Mouse (Mus musculus): ENCODE measurements at regions not wholly inside any gene's neighbourhood (a gene's known extent, or its start where the extent isn't known, plus 50 kb on each side); places are given as distances from the start of the nearest gene placed in this dataset.

GRCm38 (mm10) chr12:112235841-112236240 is 89.8 kb downstream of the Kif26a start:
- Histone ChIP-seq H3K4me3 (ENCODE audit: low read length) (no peak overlapping the region), H3K4me1 (replicated peaks; ENCODE audit: control insufficient read depth, insufficient read depth, low read length) (no peaks in the 10 kb centered on the region), H3K27me3 (ENCODE audit: control insufficient read depth, insufficient read depth, low read depth, low read length) (no peaks in the 10 kb centered on the region), H3K9ac (ENCODE audit: low read length) (no peak overlapping the region), H3K4me2 (ENCODE audit: low read depth, low read length) (no peak overlapping the region), H3K36me3 (ENCODE audit: control insufficient read depth, insufficient read depth, low read length) (no peaks in the 10 kb centered on the region), H3K9me3 (ENCODE audit: control insufficient read depth, low read length) (no peaks in the 10 kb centered on the region), H3K27ac (ENCODE audit: low read length) (no peak overlapping the region)
- ATAC-seq (ENCODE audit: low read depth): no peak
- 42% methylated on average over 4 of the region's 4 CpGs for WGBS

DNA sequence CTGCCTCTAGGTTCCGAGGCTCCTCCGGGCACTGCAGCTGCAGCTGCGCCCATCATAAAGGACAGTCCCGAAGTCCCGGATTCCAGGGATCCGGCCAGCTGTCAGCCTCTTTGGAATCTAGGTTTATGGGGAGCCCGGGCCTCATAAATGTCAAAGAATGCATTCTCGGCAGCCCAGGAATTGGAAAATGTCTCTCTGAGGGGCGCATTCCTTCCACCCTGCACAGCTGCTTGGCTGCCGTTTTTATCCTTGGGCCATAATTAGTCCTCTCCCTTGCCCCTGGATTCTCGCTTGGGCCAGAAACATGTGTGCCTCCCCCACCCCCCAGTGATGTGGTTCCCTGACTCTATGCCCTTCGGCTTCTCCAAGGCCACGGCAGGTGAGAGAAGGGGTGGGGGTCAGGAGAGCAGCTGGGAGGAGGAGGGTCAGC is 91.1 kb downstream of the Kif26a start:
- no peaks in the 10 kb centered on the region for H3K27me3 ChIP-seq (ENCODE audit: control insufficient read depth, insufficient read depth, low read depth, low read length)
- no peak overlapping the region for H3K27ac ChIP-seq (ENCODE audit: low read length)
- no peak overlapping the region for H3K4me3 ChIP-seq (ENCODE audit: low read length)
- H3K9me3 ChIP-seq (ENCODE audit: control insufficient read depth, low read length): no peaks in the 10 kb centered on the region
- H3K4me2 ChIP-seq (ENCODE audit: low read depth, low read length): no peak overlapping the region
- no peak for ATAC-seq (ENCODE audit: low read depth)
- no peaks in the 10 kb centered on the region for H3K36me3 ChIP-seq (ENCODE audit: control insufficient read depth, insufficient read depth, low read length)
- no peak overlapping the region for H3K9ac ChIP-seq (ENCODE audit: low read length)
- 46% methylated on average over 13 of the region's 13 CpGs for WGBS
- no peaks in the 10 kb centered on the region for H3K4me1 ChIP-seq (replicated peaks; ENCODE audit: control insufficient read depth, insufficient read depth, low read length)

DNA sequence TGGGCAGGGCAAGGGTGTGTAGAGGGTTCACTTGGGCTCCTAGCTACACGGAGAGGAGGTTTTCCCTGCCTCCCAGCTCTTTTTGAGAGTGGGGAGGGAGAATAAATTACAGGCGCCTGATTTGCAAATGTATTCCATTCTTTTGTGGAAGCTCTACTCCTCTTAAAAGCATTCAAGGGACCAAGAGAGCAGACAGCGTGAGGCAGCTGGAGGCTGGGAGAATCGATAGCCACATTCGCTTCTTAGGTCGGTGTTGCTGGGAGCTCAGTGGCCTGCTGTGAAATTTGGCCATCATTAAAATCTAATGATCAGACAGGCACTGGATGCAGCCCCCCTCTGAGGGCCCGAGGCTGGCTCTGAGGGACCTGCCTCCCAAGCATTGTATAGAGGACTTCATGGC is 92.8 kb downstream of the Kif26a start:
- Histone ChIP-seq H3K27ac (ENCODE audit: low read length) (no peak overlapping the region), H3K4me1 (replicated peaks; ENCODE audit: control insufficient read depth, insufficient read depth, low read length) (no peaks in the 10 kb centered on the region), H3K27me3 (ENCODE audit: control insufficient read depth, insufficient read depth, low read depth, low read length) (no peaks in the 10 kb centered on the region), H3K4me3 (ENCODE audit: low read length) (no peak overlapping the region), H3K9me3 (ENCODE audit: control insufficient read depth, low read length) (no peaks in the 10 kb centered on the region), H3K4me2 (ENCODE audit: low read depth, low read length) (no peak overlapping the region), H3K36me3 (ENCODE audit: control insufficient read depth, insufficient read depth, low read length) (no peaks in the 10 kb centered on the region), H3K9ac (ENCODE audit: low read length) (no peak overlapping the region)
- WGBS: 39% methylated on average over 7 of the region's 7 CpGs
- ATAC-seq (ENCODE audit: low read depth): no peak

DNA sequence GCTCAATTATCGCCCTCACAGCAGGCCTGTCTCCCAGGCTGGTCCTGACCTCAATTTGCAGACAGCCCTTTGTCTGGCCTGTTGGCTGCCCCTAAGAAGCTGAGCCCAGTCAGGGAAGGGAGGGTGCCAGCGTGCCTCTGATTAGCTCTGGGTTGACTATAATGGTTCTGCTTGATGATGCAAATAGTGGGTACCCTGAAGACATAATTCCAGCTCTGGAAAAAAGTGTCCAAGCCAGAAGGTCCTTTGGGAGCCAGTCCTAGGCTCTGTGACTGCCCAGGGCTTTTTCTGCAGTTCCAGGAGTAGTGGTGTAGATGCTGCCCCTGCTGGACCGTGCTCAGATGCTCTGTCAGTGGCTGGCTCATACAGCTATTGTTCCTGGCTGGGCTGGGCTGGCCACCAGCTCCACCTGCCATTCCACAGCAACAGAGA is 95.7 kb downstream of the Kif26a start:
- Histone ChIP-seq H3K9ac (ENCODE audit: low read length) (no peak overlapping the region), H3K4me1 (replicated peaks; ENCODE audit: control insufficient read depth, insufficient read depth, low read length) (no peaks in the 10 kb centered on the region), H3K27me3 (ENCODE audit: control insufficient read depth, insufficient read depth, low read depth, low read length) (no peaks in the 10 kb centered on the region), H3K9me3 (ENCODE audit: control insufficient read depth, low read length) (no peaks in the 10 kb centered on the region), H3K27ac (ENCODE audit: low read length) (no peak overlapping the region), H3K4me2 (ENCODE audit: low read depth, low read length) (no peak overlapping the region), H3K36me3 (ENCODE audit: control insufficient read depth, insufficient read depth, low read length) (no peaks in the 10 kb centered on the region), H3K4me3 (ENCODE audit: low read length) (no peak overlapping the region)
- 15% methylated on average over 3 of the region's 3 CpGs for WGBS
- no peak for ATAC-seq (ENCODE audit: low read depth)

DNA sequence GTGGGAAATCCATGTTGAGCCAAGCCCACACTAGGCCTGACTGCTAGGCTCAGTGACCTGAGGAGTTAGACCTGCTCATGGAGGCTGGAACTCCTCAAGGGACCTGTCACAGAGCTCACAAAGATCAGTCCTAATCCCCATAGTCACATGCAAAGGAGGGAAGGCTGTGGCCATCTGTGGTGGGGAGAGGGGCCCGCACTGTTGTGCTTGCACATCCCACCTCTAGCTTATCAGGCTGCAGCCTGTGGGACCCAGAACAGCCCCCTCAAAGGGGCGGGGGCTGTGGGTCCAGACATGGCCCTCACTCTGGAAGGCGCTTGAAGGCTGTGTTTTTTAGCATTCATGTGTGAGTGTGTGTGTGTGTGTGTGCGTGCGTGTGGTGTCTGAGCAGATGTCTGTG is 97.2 kb downstream of the Kif26a start:
- Histone ChIP-seq H3K27ac (ENCODE audit: low read length) (no peak overlapping the region), H3K9ac (ENCODE audit: low read length) (no peak overlapping the region), H3K4me1 (replicated peaks; ENCODE audit: control insufficient read depth, insufficient read depth, low read length) (no peaks in the 10 kb centered on the region), H3K9me3 (ENCODE audit: control insufficient read depth, low read length) (no peaks in the 10 kb centered on the region), H3K27me3 (ENCODE audit: control insufficient read depth, insufficient read depth, low read depth, low read length) (no peaks in the 10 kb centered on the region), H3K36me3 (ENCODE audit: control insufficient read depth, insufficient read depth, low read length) (no peaks in the 10 kb centered on the region), H3K4me3 (ENCODE audit: low read length) (no peak overlapping the region), H3K4me2 (ENCODE audit: low read depth, low read length) (no peak overlapping the region)
- 83% methylated on average over 5 of the region's 5 CpGs for WGBS
- ATAC-seq (ENCODE audit: low read depth): no peak

DNA sequence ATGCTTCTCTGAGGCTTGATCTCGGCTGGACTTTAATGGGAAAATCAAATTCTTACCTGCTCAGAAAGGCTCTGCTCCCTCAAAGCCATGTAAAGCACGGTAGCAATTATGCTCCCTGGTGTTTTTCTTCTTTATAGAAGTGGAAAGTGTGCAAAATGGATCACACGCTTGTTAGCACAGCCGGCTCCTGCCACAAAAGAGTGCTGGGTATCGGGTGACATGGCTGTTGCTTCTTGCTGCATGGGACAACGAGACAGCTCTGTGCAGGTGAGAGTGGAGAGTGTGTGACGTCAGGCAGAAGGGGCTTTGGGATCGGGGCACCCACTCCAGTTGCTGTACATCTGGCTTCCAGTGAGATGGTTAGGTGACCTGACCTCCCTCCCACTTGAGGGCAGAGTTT is 104.9 kb downstream of the Kif26a start:
- Histone ChIP-seq H3K36me3 (ENCODE audit: control insufficient read depth, insufficient read depth, low read length) (no peaks in the 10 kb centered on the region), H3K4me3 (ENCODE audit: low read length) (no peak overlapping the region), H3K4me2 (ENCODE audit: low read depth, low read length) (no peak overlapping the region), H3K9ac (ENCODE audit: low read length) (no peak overlapping the region), H3K9me3 (ENCODE audit: control insufficient read depth, low read length) (no peaks in the 10 kb centered on the region; the same call in 1 of the 2 replicates), H3K4me1 (replicated peaks; ENCODE audit: control insufficient read depth, insufficient read depth, low read length) (no peaks in the 10 kb centered on the region), H3K27ac (ENCODE audit: low read length) (no peak overlapping the region), H3K27me3 (ENCODE audit: control insufficient read depth, insufficient read depth, low read depth, low read length) (no peaks in the 10 kb centered on the region)
- ATAC-seq (ENCODE audit: low read depth): no peak
- 44% methylated on average over 8 of the region's 8 CpGs for WGBS

DNA sequence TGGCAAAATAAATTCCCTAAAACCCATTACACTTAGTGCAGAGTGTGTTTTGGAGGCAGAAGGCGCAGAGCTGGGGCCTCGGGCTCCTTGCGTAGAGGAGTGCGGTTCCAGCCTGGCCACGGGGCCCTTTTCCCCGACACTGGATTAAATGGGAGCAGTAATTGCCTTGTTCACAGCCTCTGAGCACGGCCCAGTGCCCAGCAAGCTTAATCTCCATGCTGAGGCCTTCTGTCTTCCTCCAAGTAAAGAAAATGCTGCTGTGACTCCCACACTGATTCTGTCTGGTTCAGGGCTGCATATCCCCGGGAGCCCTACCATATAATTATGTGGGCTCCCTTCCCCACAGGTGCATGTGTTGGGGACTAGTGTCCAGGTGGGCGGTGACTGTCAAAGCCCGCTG is 107.5 kb downstream of the Kif26a start:
- 81% methylated on average over 10 of the region's 10 CpGs for WGBS
- Histone ChIP-seq H3K36me3 (ENCODE audit: control insufficient read depth, insufficient read depth, low read length) (no peaks in the 10 kb centered on the region), H3K27me3 (ENCODE audit: control insufficient read depth, insufficient read depth, low read depth, low read length) (no peaks in the 10 kb centered on the region), H3K27ac (ENCODE audit: low read length) (no peak overlapping the region), H3K4me1 (replicated peaks; ENCODE audit: control insufficient read depth, insufficient read depth, low read length) (no peaks in the 10 kb centered on the region), H3K4me3 (ENCODE audit: low read length) (no peak overlapping the region), H3K9me3 (ENCODE audit: control insufficient read depth, low read length) (no peaks in the 10 kb centered on the region; the same call in 1 of the 2 replicates), H3K4me2 (ENCODE audit: low read depth, low read length) (no peak overlapping the region), H3K9ac (ENCODE audit: low read length) (no peak overlapping the region)
- ATAC-seq (ENCODE audit: low read depth): no peak

DNA sequence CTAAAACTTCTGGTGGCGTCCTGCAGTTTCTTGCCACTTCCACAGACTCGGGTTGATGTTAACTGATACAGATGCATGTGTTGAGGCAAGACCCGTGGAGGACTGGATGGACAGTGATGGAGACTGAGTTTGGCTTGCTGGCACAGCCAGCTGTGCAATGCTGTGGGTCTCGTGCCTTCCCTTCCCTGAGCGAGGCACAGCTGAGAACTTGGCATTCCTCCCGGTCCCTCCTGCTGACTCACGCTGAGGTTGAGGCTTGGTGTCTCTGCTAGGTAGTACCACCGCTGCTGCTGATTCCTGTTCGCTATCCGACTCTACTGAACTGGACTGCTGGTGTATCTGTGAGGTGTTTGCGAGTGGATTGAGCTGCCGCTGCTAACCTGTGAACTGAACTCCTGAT is 109.2 kb downstream of the Kif26a start:
- H3K36me3 ChIP-seq (ENCODE audit: control insufficient read depth, insufficient read depth, low read length): no peaks in the 10 kb centered on the region
- no peak overlapping the region for H3K4me2 ChIP-seq (ENCODE audit: low read depth, low read length)
- H3K9ac ChIP-seq (ENCODE audit: low read length): no peak overlapping the region
- H3K27me3 ChIP-seq (ENCODE audit: control insufficient read depth, insufficient read depth, low read depth, low read length): no peaks in the 10 kb centered on the region
- no peaks in the 10 kb centered on the region; the same call in 1 of the 2 replicates for H3K9me3 ChIP-seq (ENCODE audit: control insufficient read depth, low read length)
- H3K4me1 ChIP-seq (replicated peaks; ENCODE audit: control insufficient read depth, insufficient read depth, low read length): no peaks in the 10 kb centered on the region
- no peak for ATAC-seq (ENCODE audit: low read depth)
- H3K4me3 ChIP-seq (ENCODE audit: low read length): no peak overlapping the region
- WGBS: 76% methylated on average over 12 of the region's 12 CpGs
- H3K27ac ChIP-seq (ENCODE audit: low read length): no peak overlapping the region

- H3K27ac ChIP-seq (ENCODE audit: low read length): no peak overlapping the region
- no peaks in the 10 kb centered on the region for H3K4me1 ChIP-seq (replicated peaks; ENCODE audit: control insufficient read depth, insufficient read depth, low read length)
- H3K36me3 ChIP-seq (ENCODE audit: control insufficient read depth, insufficient read depth, low read length): no peaks in the 10 kb centered on the region
- no peak overlapping the region for H3K9ac ChIP-seq (ENCODE audit: low read length)
- 60% methylated on average over 11 of the region's 11 CpGs for WGBS
- H3K4me3 ChIP-seq (ENCODE audit: low read length): no peak overlapping the region
- H3K9me3 ChIP-seq (ENCODE audit: control insufficient read depth, low read length): no peaks in the 10 kb centered on the region; the same call in 1 of the 2 replicates
- ATAC-seq (ENCODE audit: low read depth): no peak
- H3K27me3 ChIP-seq (ENCODE audit: control insufficient read depth, insufficient read depth, low read depth, low read length): no peaks in the 10 kb centered on the region
- H3K4me2 ChIP-seq (ENCODE audit: low read depth, low read length): no peak overlapping the region
Observed at GRCm38 (mm10) chr12:112257691-112258090, 111.7 kb downstream of the Kif26a start.

Measured in lung, embryonic 16.5 days (tissue).